Mouse (Mus musculus) CD4-positive, CD25-positive, alpha-beta regulatory T cell (primary cell): ENCODE measurements around the gene Rab6a. TPM values are rescaled to one million over a fixed set of nuclear protein-coding genes. Genes with fewer than 3 reads are reported as not detected.

Experiments
- polyA plus RNA-seq: library from polyadenylated mRNA; unstranded; fragments of 100-300 nt; shearing (Covaris generic); gene quantifications from one replicate; pipeline ENCODE4 v1.2.1, GENCODE M21; 2017

Gene Rab6a
- polyA plus RNA-seq = 55.7 TPM

GRCm38 (mm10) chr7:100607214-100608129 is at the start of gene Rab6a:
Gene Rab6a (plus strand): TSS chr7:100607410.

GRCm38 (mm10) chr7:100608130-100608741 is 1.0 kb downstream of the Rab6a start, which contains the start of gene Mrpl48:
Gene Mrpl48 (minus strand): TSS chr7:100608301.

GRCm38 (mm10) chr7:100662231-100662630 is 55.0 kb downstream of the Rab6a start, which contains the start of gene Plekhb1:
Gene Plekhb1 (minus strand): TSS chr7:100662414.

Other genes starting within 250 kb of the Rab6a start
- 52.9 TPM for gene C2cd3, start 235.2 kb upstream of the Rab6a start, polyA plus RNA-seq
- gene Ppme1, start 235.1 kb upstream of the Rab6a start, polyA plus RNA-seq = 30.0 TPM
- 0.12 TPM for gene Ucp3, start 134.4 kb upstream of the Rab6a start, polyA plus RNA-seq
- 1,755 TPM for gene Ucp2, start 114.1 kb upstream of the Rab6a start, polyA plus RNA-seq
- gene Dnajb13, start 92.5 kb upstream of the Rab6a start, polyA plus RNA-seq = 16.0 TPM
- gene Coa4, start 70.3 kb upstream of the Rab6a start, polyA plus RNA-seq = 19.7 TPM
- gene Mrpl48, start 891 bp downstream of the Rab6a start, polyA plus RNA-seq = 56.4 TPM
- 0.22 TPM for gene Plekhb1, start 55.0 kb downstream of the Rab6a start, polyA plus RNA-seq
- gene Fam168a, start 99.2 kb downstream of the Rab6a start, polyA plus RNA-seq = 17.7 TPM